Mouse (Mus musculus) spleen, adult 12 weeks (tissue): ENCODE measurements at regions not wholly inside any gene's neighbourhood (a gene's known extent, or its start where the extent isn't known, plus 50 kb on each side); places are given as distances from the start of the nearest gene placed in this dataset.

Experiments used
- DNase-seq: peaks from one replicate; pipeline ENCODE4 v3.0.0; 2022; ENCODE audit warnings: low spot score

- no peak for DNase-seq
Measured at GRCm38 (mm10) chr13:3752334-3752733, 51.8 kb downstream of the Calml3 start.

GRCm38 (mm10) chr13:3751222-3751621, 52.9 kb downstream of the Calml3 start:
- DNase-seq, result no peak

GRCm38 (mm10) chr13:3750756-3751155, 53.4 kb downstream of the Calml3 start:
- DNase-seq, result no peak

- DNase-seq, result peak; percentile 11
Measured at GRCm38 (mm10) chr13:3749646-3750045, 54.5 kb downstream of the Calml3 start.

GRCm38 (mm10) chr13:3748859-3749258, 55.3 kb downstream of the Calml3 start:
- no peak for DNase-seq

GRCm38 (mm10) chr13:3746524-3746923, 57.6 kb downstream of the Calml3 start:
- no peak for DNase-seq

GRCm38 (mm10) chr13:3744870-3745269, 59.2 kb downstream of the Calml3 start:
- DNase-seq, result no peak

GRCm38 (mm10) chr13:3743692-3744457, 60.2 kb downstream of the Calml3 start:
- DNase-seq, result no peak

GRCm38 (mm10) chr13:3742763-3743401, 61.2 kb downstream of the Calml3 start:
- DNase-seq, result no peak

GRCm38 (mm10) chr13:3742094-3742730, 61.9 kb downstream of the Calml3 start:
- no peak for DNase-seq

GRCm38 (mm10) chr13:3730699-3731021, 73.5 kb downstream of the Calml3 start:
- DNase-seq, result no peak

GRCm38 (mm10) chr13:3729926-3730698, 74.0 kb downstream of the Calml3 start:
- DNase-seq, result no peak

- DNase-seq, result no peak
Measured at GRCm38 (mm10) chr13:3728888-3729287, 75.2 kb downstream of the Calml3 start.

- DNase-seq, result no peak
Measured at GRCm38 (mm10) chr13:3726331-3726781, 77.8 kb downstream of the Calml3 start.

- no peak for DNase-seq
Measured at GRCm38 (mm10) chr13:3725803-3726202, 78.3 kb downstream of the Calml3 start.

- no peak for DNase-seq
Measured at GRCm38 (mm10) chr13:3724313-3724712, 79.8 kb downstream of the Calml3 start.

GRCm38 (mm10) chr13:3723458-3724143, 80.5 kb downstream of the Calml3 start:
- DNase-seq, result no peak

- DNase-seq, result no peak
Measured at GRCm38 (mm10) chr13:3715019-3715418, 81.2 kb downstream of the Asb13 start.

GRCm38 (mm10) chr13:3712497-3713160, 78.8 kb downstream of the Asb13 start:
- no peak for DNase-seq

GRCm38 (mm10) chr13:3712088-3712487, 78.3 kb downstream of the Asb13 start:
- DNase-seq, result no peak

- DNase-seq, result no peak
Measured at GRCm38 (mm10) chr13:3709982-3710618, 76.3 kb downstream of the Asb13 start.
